Mouse (Mus musculus): ENCODE results near the gene Slc19a3. TPM values are rescaled to one million over a fixed set of nuclear protein-coding genes. Genes with fewer than 3 reads are reported as not detected.

The Slc19a3 gene
- polyA plus RNA-seq (2014; fragmentation: Illumina TruSeq; extraction: RNeasy Lipid Tissue Mini Kit (QIAGEN cat#74804); ENCODE audit: low read depth, low replicate concordance), result 3.9 TPM

DNA sequence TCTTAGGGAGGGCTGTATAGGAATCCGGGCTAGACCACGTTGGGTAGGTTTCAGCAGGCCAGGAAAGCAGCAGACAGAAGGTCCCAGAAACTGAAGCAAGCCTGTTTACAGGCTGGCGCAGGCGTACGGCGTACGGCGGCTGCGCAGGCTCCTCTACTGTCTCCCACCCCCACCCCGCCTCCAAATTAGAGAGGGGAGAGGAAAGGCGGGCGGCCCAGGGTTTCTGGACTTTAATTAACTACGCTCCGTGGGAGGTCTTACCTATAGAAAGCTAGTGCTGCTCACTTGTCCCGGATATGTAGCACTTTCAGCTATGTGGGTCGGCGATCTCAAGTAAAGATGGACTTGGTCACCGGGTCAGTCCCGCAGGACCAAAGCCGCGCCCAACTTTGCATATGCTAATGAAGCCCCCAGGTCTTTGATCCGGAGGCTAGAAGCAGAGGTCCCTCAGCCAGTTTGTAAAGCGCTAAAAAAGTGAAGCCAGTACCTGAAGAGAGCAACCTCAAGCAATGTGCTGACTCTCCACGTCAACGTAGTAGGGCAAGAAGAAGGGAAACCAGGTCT is at the start of gene Slc19a3:
Gene Slc19a3, minus strand, starts transcription at position 340 of the 564 bp plus-strand sequence.

DNA sequence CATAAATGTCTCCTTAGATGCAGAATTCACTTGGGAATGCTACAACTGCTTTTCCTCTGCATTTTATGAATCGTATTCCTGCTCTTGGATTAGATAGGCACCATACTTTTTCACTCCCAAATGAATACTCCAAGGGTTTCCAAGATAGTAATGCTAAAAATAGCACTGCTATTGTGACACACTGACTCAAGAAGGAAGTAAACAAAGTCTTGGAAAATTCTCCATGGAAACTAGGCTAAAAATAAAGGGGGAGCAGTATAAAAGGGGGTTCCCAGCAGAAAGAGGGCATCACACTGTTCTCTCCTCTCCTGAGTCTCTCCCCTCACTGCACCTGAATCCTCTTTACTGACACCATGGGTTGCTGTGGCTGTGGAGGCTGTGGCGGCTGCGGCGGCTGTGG is 22.4 kb upstream of the Slc19a3 start, which contains the start of gene Krtap28-13:
Gene Krtap28-13, plus strand, starts transcription at position 288 of the 400 bp plus-strand sequence.

DNA sequence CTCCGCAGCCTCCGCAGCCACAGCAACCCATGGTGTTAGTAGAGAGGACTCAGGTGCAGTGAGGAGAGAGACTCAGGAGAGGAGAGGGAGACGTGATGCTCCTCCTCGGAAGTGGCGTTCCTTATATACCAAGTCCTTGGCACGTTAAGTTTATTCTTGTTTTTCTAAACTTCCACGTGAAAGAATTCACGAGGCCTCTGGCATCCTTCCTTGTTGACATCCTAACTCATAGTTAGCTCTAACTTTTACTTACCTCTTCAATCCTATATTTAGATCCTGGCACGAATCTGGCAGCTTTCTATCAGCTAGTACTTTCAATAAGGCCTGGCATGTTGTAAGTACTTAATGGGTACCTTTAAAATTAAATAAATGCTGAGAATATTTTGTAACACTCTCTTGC is 21.0 kb upstream of the Slc19a3 start, which contains the start of gene A030005K14Rik:
Gene A030005K14Rik, minus strand, starts transcription at position 101 of the 400 bp plus-strand sequence.

GRCm38 (mm10) chr1:83044882-83045427 is 6.7 kb upstream of the Slc19a3 start, which contains the start of gene Gm47969:
Gm47969 (plus strand) TSS chr1:83044932.

GRCm38 (mm10) chr1:83042380-83042779 is 4.1 kb upstream of the Slc19a3 start, which contains the start of gene Krtap28-10:
Krtap28-10 (minus strand) TSS chr1:83042480.

DNA sequence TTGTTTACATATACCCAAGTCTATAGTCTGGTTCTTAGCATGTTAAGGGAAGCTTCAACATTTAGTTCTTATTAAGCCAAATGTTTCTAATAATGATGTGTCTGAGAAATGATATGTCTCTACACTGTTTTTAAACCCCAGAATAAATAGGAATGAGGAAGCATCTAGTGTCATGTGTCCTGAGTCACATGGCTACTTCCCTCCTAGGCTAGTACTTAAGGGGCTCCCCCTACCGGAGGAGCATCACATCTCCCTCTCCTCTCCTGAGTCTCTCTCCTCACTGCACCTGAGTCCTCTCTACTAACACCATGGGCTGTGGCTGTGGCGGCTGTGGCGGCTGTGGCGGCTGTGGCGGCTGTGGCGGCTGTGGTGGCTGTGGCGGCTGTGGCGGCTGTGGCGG is 37.9 kb downstream of the Slc19a3 start, which contains the start of gene Gm47959:
Gene Gm47959, plus strand, starts transcription at position 243 of the 400 bp plus-strand sequence.

Other genes starting within 250 kb of the Slc19a3 start
- 23.5 TPM for gene Agfg1, start 199.0 kb downstream of the Slc19a3 start, polyA plus RNA-seq (2014; fragmentation: Illumina TruSeq; extraction: RNeasy Lipid Tissue Mini Kit (QIAGEN cat#74804); ENCODE audit: low read depth, low replicate concordance)
- gene A030005L19Rik, start 125.1 kb downstream of the Slc19a3 start, polyA plus RNA-seq (2014; fragmentation: Illumina TruSeq; extraction: RNeasy Lipid Tissue Mini Kit (QIAGEN cat#74804); ENCODE audit: low read depth, low replicate concordance), result not detected
- not detected for gene A030014E15Rik, start 113.5 kb downstream of the Slc19a3 start, polyA plus RNA-seq (2014; fragmentation: Illumina TruSeq; extraction: RNeasy Lipid Tissue Mini Kit (QIAGEN cat#74804); ENCODE audit: low read depth, low replicate concordance)
- not detected for gene Gm6217, start 107.0 kb downstream of the Slc19a3 start, polyA plus RNA-seq (2014; fragmentation: Illumina TruSeq; extraction: RNeasy Lipid Tissue Mini Kit (QIAGEN cat#74804); ENCODE audit: low read depth, low replicate concordance)
- gene A030003K21Rik, start 95.1 kb downstream of the Slc19a3 start, polyA plus RNA-seq (2014; fragmentation: Illumina TruSeq; extraction: RNeasy Lipid Tissue Mini Kit (QIAGEN cat#74804); ENCODE audit: low read depth, low replicate concordance), result not detected
- not detected for gene Gm7544, start 82.4 kb downstream of the Slc19a3 start, polyA plus RNA-seq (2014; fragmentation: Illumina TruSeq; extraction: RNeasy Lipid Tissue Mini Kit (QIAGEN cat#74804); ENCODE audit: low read depth, low replicate concordance)
- not detected for gene Gm47955, start 78.2 kb downstream of the Slc19a3 start, polyA plus RNA-seq (2014; fragmentation: Illumina TruSeq; extraction: RNeasy Lipid Tissue Mini Kit (QIAGEN cat#74804); ENCODE audit: low read depth, low replicate concordance)
- gene Gm47959, start 37.9 kb downstream of the Slc19a3 start, polyA plus RNA-seq (2014; fragmentation: Illumina TruSeq; extraction: RNeasy Lipid Tissue Mini Kit (QIAGEN cat#74804); ENCODE audit: low read depth, low replicate concordance), result not detected
- not detected for gene Krtap28-10, start 4.0 kb upstream of the Slc19a3 start, polyA plus RNA-seq (2014; fragmentation: Illumina TruSeq; extraction: RNeasy Lipid Tissue Mini Kit (QIAGEN cat#74804); ENCODE audit: low read depth, low replicate concordance)
- gene Gm47969, start 6.5 kb upstream of the Slc19a3 start, polyA plus RNA-seq (2014; fragmentation: Illumina TruSeq; extraction: RNeasy Lipid Tissue Mini Kit (QIAGEN cat#74804); ENCODE audit: low read depth, low replicate concordance), result not detected
- not detected for gene A030005K14Rik, start 20.9 kb upstream of the Slc19a3 start, polyA plus RNA-seq (2014; fragmentation: Illumina TruSeq; extraction: RNeasy Lipid Tissue Mini Kit (QIAGEN cat#74804); ENCODE audit: low read depth, low replicate concordance)
- not detected for gene Krtap28-13, start 22.5 kb upstream of the Slc19a3 start, polyA plus RNA-seq (2014; fragmentation: Illumina TruSeq; extraction: RNeasy Lipid Tissue Mini Kit (QIAGEN cat#74804); ENCODE audit: low read depth, low replicate concordance)
- gene Ccl20, start 78.3 kb upstream of the Slc19a3 start, polyA plus RNA-seq (2014; fragmentation: Illumina TruSeq; extraction: RNeasy Lipid Tissue Mini Kit (QIAGEN cat#74804); ENCODE audit: low read depth, low replicate concordance), result not detected
- gene Daw1, start 121.3 kb upstream of the Slc19a3 start, polyA plus RNA-seq (2014; fragmentation: Illumina TruSeq; extraction: RNeasy Lipid Tissue Mini Kit (QIAGEN cat#74804); ENCODE audit: low read depth, low replicate concordance), result 1.7 TPM

Data from adipose tissue, adult 10 weeks (tissue).